Mouse (Mus musculus): Measurements from ENCODE around the gene Olfr1166. TPM values are rescaled to one million over a fixed set of nuclear protein-coding genes. Genes with fewer than 3 reads are reported as not detected.
"Not testable (repeated sequence)": the region's sequence is repeated elsewhere in the genome, so short reads cannot be mapped to it uniquely, and the experiment has no call there.

The Olfr1166 gene
- 0.11 TPM in 1 of 2 replicates, not detected in the other for polyA plus RNA-seq (2014; fragmentation: Nextera tagmentation; extraction: Ambion mirVana)

GRCm38 (mm10) chr2:88128172-88128571 lies at the start of gene Olfr1166:
TSS of gene Olfr1166 (minus strand) at chr2:88128272.
- Histone ChIP-seq H3K4me1 (ENCODE audit: control insufficient read depth, insufficient read depth, low read length) (no peaks in the 10 kb centered on the region), H3K4me3 (ENCODE audit: low read depth, low read length) (no peak within 1 kb of the TSS), H3K4me2 (ENCODE audit: low read depth, low read length) (no peak within 1 kb of the TSS), H3K27me3 (replicated peaks; ENCODE audit: control insufficient read depth, insufficient read depth, low read length) (no peaks in the 10 kb centered on the region), H3K9ac (ENCODE audit: low read depth, low read length) (no peak within 1 kb of the TSS), H3K9me3 (ENCODE audit: control insufficient read depth, low read length) (no peaks in the 10 kb centered on the region), H3K27ac (replicated peaks; ENCODE audit: low read depth, low read length) (no peak within 1 kb of the TSS), H3K36me3 (ENCODE audit: control insufficient read depth, insufficient read depth, low read length) (no peaks in the 10 kb centered on the region)
- ATAC-seq (ENCODE audit: low read depth): no peak
- 81% methylated on average over 1 of the region's 1 CpGs for WGBS
- no peak for DNase-seq (ENCODE audit: low spot score)

GRCm38 (mm10) chr2:88155093-88155492 lies 27.0 kb upstream of the Olfr1166 start, which contains the start of gene Olfr1167:
TSS of gene Olfr1167 (minus strand) at chr2:88155193.
- H3K27me3 ChIP-seq (replicated peaks; ENCODE audit: control insufficient read depth, insufficient read depth, low read length); H3K4me3 ChIP-seq (ENCODE audit: low read depth, low read length); H3K4me2 ChIP-seq (ENCODE audit: low read depth, low read length); ATAC-seq (ENCODE audit: low read depth); H3K9ac ChIP-seq (ENCODE audit: low read depth, low read length); H3K9me3 ChIP-seq (ENCODE audit: control insufficient read depth, low read length); H3K36me3 ChIP-seq (ENCODE audit: control insufficient read depth, insufficient read depth, low read length); H3K27ac ChIP-seq (replicated peaks; ENCODE audit: low read depth, low read length); H3K4me1 ChIP-seq (ENCODE audit: control insufficient read depth, insufficient read depth, low read length); DNase-seq (ENCODE audit: low spot score): not testable (repeated sequence)
- 74% methylated on average over 1 of the region's 1 CpGs for WGBS

DNA sequence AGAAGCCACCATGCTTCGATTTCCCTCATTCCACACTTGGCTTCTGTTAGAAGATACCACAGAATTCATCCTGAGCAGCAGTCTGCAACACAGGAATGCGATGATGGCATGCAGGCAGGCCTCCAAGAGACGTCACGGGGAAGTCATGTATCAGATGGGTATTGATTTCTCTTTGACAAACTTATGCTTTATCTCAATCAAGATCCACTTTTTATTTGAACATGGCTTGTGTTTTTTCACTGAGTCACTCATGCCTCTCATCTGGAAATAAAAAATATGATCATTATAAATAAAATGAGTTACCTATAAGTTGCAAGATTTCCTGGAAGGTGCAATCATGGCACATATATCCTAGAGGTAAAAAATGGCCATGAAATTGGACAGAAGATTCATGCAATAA lies 34.2 kb downstream of the Olfr1166 start, which contains the start of gene Olfr1164:
Gene Olfr1164 (minus strand): TSS at position 101 of the 400 bp plus-strand sequence.
- no peaks in the 10 kb centered on the region for H3K9me3 ChIP-seq (ENCODE audit: control insufficient read depth, low read length)
- DNase-seq (ENCODE audit: low spot score): no peak
- WGBS: 70% methylated on average over 4 of the region's 4 CpGs
- no peak within 1 kb of the TSS for H3K4me3 ChIP-seq (ENCODE audit: low read depth, low read length)
- no peak within 1 kb of the TSS for H3K4me2 ChIP-seq (ENCODE audit: low read depth, low read length)
- H3K4me1 ChIP-seq (ENCODE audit: control insufficient read depth, insufficient read depth, low read length): no peaks in the 10 kb centered on the region
- ATAC-seq (ENCODE audit: low read depth): no peak
- H3K27ac ChIP-seq (replicated peaks; ENCODE audit: low read depth, low read length): no peak within 1 kb of the TSS
- H3K36me3 ChIP-seq (ENCODE audit: control insufficient read depth, insufficient read depth, low read length): no peaks in the 10 kb centered on the region
- H3K27me3 ChIP-seq (replicated peaks; ENCODE audit: control insufficient read depth, insufficient read depth, low read length): no peaks in the 10 kb centered on the region
- H3K9ac ChIP-seq (ENCODE audit: low read depth, low read length): no peak within 1 kb of the TSS

Other genes with a start within 250 kb of the Olfr1166 start
- 0.11 TPM in 1 of 2 replicates, not detected in the other for gene Olfr1153, start 233.3 kb downstream of the Olfr1166 start, polyA plus RNA-seq (2014; fragmentation: Nextera tagmentation; extraction: Ambion mirVana)
- not detected in 2 replicates for gene Olfr1154, start 223.1 kb downstream of the Olfr1166 start, polyA plus RNA-seq (2014; fragmentation: Nextera tagmentation; extraction: Ambion mirVana)
- gene Olfr1155, start 183.1 kb downstream of the Olfr1166 start, polyA plus RNA-seq (2014; fragmentation: Nextera tagmentation; extraction: Ambion mirVana): not detected in 2 replicates
- 0.11 TPM in 1 of 2 replicates, not detected in the other for gene Olfr1156, start 175.2 kb downstream of the Olfr1166 start, polyA plus RNA-seq (2014; fragmentation: Nextera tagmentation; extraction: Ambion mirVana)
- gene Olfr1157, start 160.0 kb downstream of the Olfr1166 start, polyA plus RNA-seq (2014; fragmentation: Nextera tagmentation; extraction: Ambion mirVana): not detected in 2 replicates
- not detected in 2 replicates for gene Olfr74, start 153.6 kb downstream of the Olfr1166 start, polyA plus RNA-seq (2014; fragmentation: Nextera tagmentation; extraction: Ambion mirVana)
- not detected in 2 replicates for gene Olfr1158, start 138.2 kb downstream of the Olfr1166 start, polyA plus RNA-seq (2014; fragmentation: Nextera tagmentation; extraction: Ambion mirVana)
- gene Olfr1160, start 120.0 kb downstream of the Olfr1166 start, polyA plus RNA-seq (2014; fragmentation: Nextera tagmentation; extraction: Ambion mirVana): not detected in 2 replicates
- not detected in 2 replicates for gene Olfr1161, start 105.5 kb downstream of the Olfr1166 start, polyA plus RNA-seq (2014; fragmentation: Nextera tagmentation; extraction: Ambion mirVana)
- not detected in 2 replicates for gene Olfr73, start 90.6 kb downstream of the Olfr1166 start, polyA plus RNA-seq (2014; fragmentation: Nextera tagmentation; extraction: Ambion mirVana)
- gene Olfr1162, start 77.1 kb downstream of the Olfr1166 start, polyA plus RNA-seq (2014; fragmentation: Nextera tagmentation; extraction: Ambion mirVana): 0.09 TPM in 1 of 2 replicates, not detected in the other
- gene Olfr1163, start 56.4 kb downstream of the Olfr1166 start, polyA plus RNA-seq (2014; fragmentation: Nextera tagmentation; extraction: Ambion mirVana): not detected in 2 replicates
- not detected in 2 replicates for gene Olfr1164, start 34.3 kb downstream of the Olfr1166 start, polyA plus RNA-seq (2014; fragmentation: Nextera tagmentation; extraction: Ambion mirVana)
- not detected in 2 replicates for gene Olfr1167, start 26.9 kb upstream of the Olfr1166 start, polyA plus RNA-seq (2014; fragmentation: Nextera tagmentation; extraction: Ambion mirVana)
- not detected in 2 replicates for gene Olfr1168, start 53.6 kb upstream of the Olfr1166 start, polyA plus RNA-seq (2014; fragmentation: Nextera tagmentation; extraction: Ambion mirVana)
- gene Olfr1170, start 100.1 kb upstream of the Olfr1166 start, polyA plus RNA-seq (2014; fragmentation: Nextera tagmentation; extraction: Ambion mirVana): not detected in 2 replicates
- 0.07 TPM in 1 of 2 replicates, not detected in the other for gene Olfr1173, start 151.6 kb upstream of the Olfr1166 start, polyA plus RNA-seq (2014; fragmentation: Nextera tagmentation; extraction: Ambion mirVana)
- gene Olfr1174-ps, start 186.9 kb upstream of the Olfr1166 start, polyA plus RNA-seq (2014; fragmentation: Nextera tagmentation; extraction: Ambion mirVana): 0.14 TPM in 1 of 2 replicates, not detected in the other
- not detected in 2 replicates for gene Olfr1175-ps, start 198.9 kb upstream of the Olfr1166 start, polyA plus RNA-seq (2014; fragmentation: Nextera tagmentation; extraction: Ambion mirVana)
- 0.17 TPM in 1 of 2 replicates, not detected in the other for gene Olfr1176, start 208.4 kb upstream of the Olfr1166 start, polyA plus RNA-seq (2014; fragmentation: Nextera tagmentation; extraction: Ambion mirVana)
- gene Olfr1177-ps, start 218.2 kb upstream of the Olfr1166 start, polyA plus RNA-seq (2014; fragmentation: Nextera tagmentation; extraction: Ambion mirVana): 0.14 TPM in 1 of 2 replicates, not detected in the other